Mouse (Mus musculus) heart, postnatal 36 days (tissue): ENCODE measurements around the gene Meis1. TPM values are rescaled to one million over a fixed set of nuclear protein-coding genes. Genes with fewer than 3 reads are reported as not detected.
A peak's percentile ranks its signal among the peaks of the same experiment; 100 is the strongest.

ENCODE experiments used
- DNase-seq, 2 experiments: peaks; one replicate each; pipeline ENCODE4 v3.0.0; 2021 to 2022
- intact Hi-C: fragments of 180-260 bp; cut with DNase I; formaldehyde crosslinking; loops from one replicate; pipeline ENCODE4 v1.15.1; 2025
- total RNA-seq, 2 experiments: library from RNA; stranded (reverse); gene quantifications; 2 replicates each; pipeline ENCODE4 v1.2.3; 2021

The Meis1 gene
- total RNA-seq, 2 experiments from 2014 or later, result 22.4 to 31.4 TPM

- intact Hi-C loops, result loop anchor here (2.0 kb wide), 2 partner anchors 51 to 61 kb away; partner anchors contain the start of gene Meis1
- DNase-seq, result peak; percentile 59 to 70
These were observed 60.7 kb downstream of the Meis1 start for GRCm38 (mm10) chr11:18957805-18958770.

- no peak for DNase-seq
- intact Hi-C loops, result loop anchor here (2.0 kb wide), 1 partner anchor 52 kb away; no protein-coding TSS in a partner anchor
These were observed 61.5 kb downstream of the Meis1 start for GRCm38 (mm10) chr11:18957097-18957804.

GRCm38 (mm10) chr11:18955969-18956368 is 62.8 kb downstream of the Meis1 start:
- intact Hi-C loops, result loop anchor here (2.0 kb wide), 1 partner anchor 53 kb away; no protein-coding TSS in a partner anchor
- peak in 1 of 2 experiments; percentile 39 for DNase-seq

GRCm38 (mm10) chr11:18954852-18955251 is 63.9 kb downstream of the Meis1 start:
- no peak for DNase-seq
- intact Hi-C loops, result no loop called here

- intact Hi-C loops, result no loop called here
- no peak for DNase-seq
These were observed 64.9 kb downstream of the Meis1 start for GRCm38 (mm10) chr11:18953892-18954291.

GRCm38 (mm10) chr11:18948600-18949295 is 70.0 kb downstream of the Meis1 start:
- DNase-seq, result no peak
- intact Hi-C loops, result no loop called here

- DNase-seq, result no peak
These were observed 71.4 kb downstream of the Meis1 start for GRCm38 (mm10) chr11:18947434-18947833.

GRCm38 (mm10) chr11:18945778-18946177 is 73.0 kb downstream of the Meis1 start:
- no peak for DNase-seq
- intact Hi-C loops, result no loop called here

More at GRCm38 (mm10) chr11:18947434-18947833, 71.4 kb downstream of the Meis1 start:
- intact Hi-C loops, result no loop called here

GRCm38 (mm10) chr11:18944972-18945625 is 73.7 kb downstream of the Meis1 start:
- no peak for DNase-seq
- intact Hi-C loops, result loop anchor here (5.0 kb wide), 1 partner anchor 48 kb away; no protein-coding TSS in a partner anchor

GRCm38 (mm10) chr11:18944209-18944608 is 74.6 kb downstream of the Meis1 start:
- no peak for DNase-seq
- intact Hi-C loops, result loop anchor here (5.0 kb wide), 1 partner anchor 47 kb away; no protein-coding TSS in a partner anchor

- intact Hi-C loops, result loop anchor here (5.0 kb wide), 1 partner anchor 46 kb away; no protein-coding TSS in a partner anchor
These were observed 75.8 kb downstream of the Meis1 start for GRCm38 (mm10) chr11:18942990-18943389.

GRCm38 (mm10) chr11:18940916-18941315 is 77.9 kb downstream of the Meis1 start:
- no peak for DNase-seq
- intact Hi-C loops, result loop anchor here (5.0 kb wide), 1 partner anchor 44 kb away; no protein-coding TSS in a partner anchor

More at GRCm38 (mm10) chr11:18942990-18943389, 75.8 kb downstream of the Meis1 start:
- no peak for DNase-seq

- no peak for DNase-seq
- intact Hi-C loops, result no loop called here
These were observed 83.9 kb downstream of the Meis1 start for GRCm38 (mm10) chr11:18934921-18935320.

GRCm38 (mm10) chr11:18931001-18931874 is 87.5 kb downstream of the Meis1 start:
- no peak for DNase-seq
- intact Hi-C loops, result no loop called here

GRCm38 (mm10) chr11:18929779-18930728 is 88.7 kb downstream of the Meis1 start:
- DNase-seq, result no peak
- intact Hi-C loops, result no loop called here

- intact Hi-C loops, result no loop called here
These were observed 91.4 kb downstream of the Meis1 start for GRCm38 (mm10) chr11:18927351-18927750.

GRCm38 (mm10) chr11:18926798-18927197 is 92.0 kb downstream of the Meis1 start:
- no peak for DNase-seq
- intact Hi-C loops, result no loop called here

More at GRCm38 (mm10) chr11:18927351-18927750, 91.4 kb downstream of the Meis1 start:
- peak; percentile 37 to 55 for DNase-seq
